Mouse (Mus musculus) ES-E14 (cell line): ENCODE measurements around the gene Foxo3.

Experiments used
- HCFC1 ChIP-seq: IDR thresholded peaks from 2 replicates; pipeline ENCODE4 v1.6.1; 2012; ENCODE audit warnings: low read length, inconsistent platforms, borderline replicate concordance; ENCODE audit not compliant: insufficient read depth
- MAFK ChIP-seq: IDR thresholded peaks from 2 replicates; pipeline ENCODE4 v1.6.1; 2014; ENCODE audit warnings: mild to moderate bottlenecking, low read depth, low read length, inconsistent platforms; ENCODE audit not compliant: insufficient read depth
- ZNF384 ChIP-seq: IDR thresholded peaks from 2 replicates; pipeline ENCODE4 v1.6.1; 2012; ENCODE audit warnings: low read depth, low read length, inconsistent platforms

DNA sequence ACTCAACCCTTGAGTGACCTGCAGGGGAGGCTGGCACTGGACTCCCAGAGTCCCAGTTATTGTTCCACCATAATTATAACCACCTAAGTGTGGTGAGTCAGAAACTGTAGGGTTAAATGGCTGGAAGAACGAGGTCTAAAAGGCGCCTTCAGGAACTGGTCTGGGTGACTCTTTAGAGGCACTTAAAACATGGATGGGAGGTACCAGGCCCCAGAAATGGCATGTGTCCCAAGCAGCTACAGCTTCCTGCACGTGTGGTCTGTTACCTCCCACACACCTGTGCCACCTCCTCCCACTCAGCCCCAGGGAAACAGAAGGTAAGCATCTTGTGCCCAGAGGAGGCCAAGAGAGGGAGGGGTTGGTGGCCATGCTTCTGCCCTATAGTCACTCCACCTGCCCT lies 128.2 kb downstream of the Foxo3 start:
- no peak for TF ChIP-seq HCFC1
- TF ChIP-seq ZNF384: peak; percentile 87
- no peak for TF ChIP-seq MAFK
